Comparison of ENCODE assay signal across 8 mouse cellular contexts in the genomic region with DNA sequence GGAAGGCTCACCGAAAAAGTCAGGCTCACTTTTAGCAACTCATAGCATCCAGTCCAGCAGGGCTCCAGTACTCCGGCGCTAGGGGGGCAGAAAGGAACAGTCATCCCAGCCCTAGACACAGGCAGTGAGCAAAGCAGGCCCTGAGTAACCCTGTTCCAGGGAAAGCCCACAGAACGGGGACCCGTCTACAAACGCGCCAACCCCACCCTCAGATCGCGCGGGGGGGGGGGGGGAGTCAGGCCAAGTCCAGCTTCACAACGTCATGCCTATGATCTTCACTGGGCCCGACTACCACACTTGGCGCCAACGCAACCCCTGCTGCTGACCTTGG. TPM values are rescaled to one million over a fixed set of nuclear protein-coding genes. Genes with fewer than 3 reads are reported as not detected.
DNase-seq lines count a peak whose midpoint lies in the region; ATAC-seq lines count a peak whose summit lies in the region.

No protein-coding gene starts in this region.

- peak overlapping the region; percentile 88 for H3K4me2 ChIP-seq in intestine, embryonic 16.5 days (ENCODE audit: low read depth, low read length)
- peak overlapping the region; percentile 99 for H3K4me2 ChIP-seq in midbrain, embryonic 16.5 days (ENCODE audit: low read length)

- H3K4me3 ChIP-seq in intestine, embryonic 16.5 days (ENCODE audit: low read length): peak overlapping the region; percentile 89
- H3K4me3 ChIP-seq in midbrain, embryonic 16.5 days (ENCODE audit: low read depth, low read length): peak overlapping the region; percentile 87

- peak overlapping the region; percentile 91 for H3K27ac ChIP-seq in intestine, embryonic 16.5 days (ENCODE audit: low read length)
- H3K27ac ChIP-seq in midbrain, embryonic 16.5 days (ENCODE audit: low read length): no peak overlapping the region

- peak; percentile 36 for DNase-seq in cerebellum, adult 9-10 months
- no peak for DNase-seq in cerebellum, adult 9-11 months
- peak; percentile 26 for DNase-seq in thymus, postnatal 4 days
- DNase-seq in thymus, postnatal 25 days: no peak
- DNase-seq in Muller cell, postnatal 12 days (ENCODE audit: inconsistent ontology term): no peak
- no peak for DNase-seq in retina, postnatal 1 day

- no peaks in the 10 kb centered on the region for H3K27me3 ChIP-seq in intestine, embryonic 16.5 days (replicated peaks; ENCODE audit: control insufficient read depth, insufficient read depth, low read length)
- no peaks in the 10 kb centered on the region for H3K27me3 ChIP-seq in midbrain, embryonic 16.5 days (ENCODE audit: control insufficient read depth, insufficient read depth, low read depth, low read length)

- no peaks in the 10 kb centered on the region for H3K9me3 ChIP-seq in intestine, embryonic 16.5 days (ENCODE audit: control insufficient read depth, low read length)
- no peaks in the 10 kb centered on the region for H3K9me3 ChIP-seq in midbrain, embryonic 16.5 days (replicated peaks; ENCODE audit: control insufficient read depth, low read length, poor library complexity, severe bottlenecking)

- H3K36me3 ChIP-seq in intestine, embryonic 16.5 days (ENCODE audit: control insufficient read depth, insufficient read depth, low read length): peaks cover 1% of the 10 kb centered on the region
- H3K36me3 ChIP-seq in midbrain, embryonic 16.5 days (ENCODE audit: control insufficient read depth, insufficient read depth, low read length): no peaks in the 10 kb centered on the region; the same call in 1 of the 2 replicates

- WGBS in intestine, embryonic 16.5 days: 4% methylated on average over 13 of the region's 14 CpGs
- 2% methylated on average over 13 of the region's 14 CpGs for WGBS in midbrain, embryonic 16.5 days

- peaks cover 14% of the 10 kb centered on the region; the same call in 1 of the 2 replicates for H3K4me1 ChIP-seq in intestine, embryonic 16.5 days (ENCODE audit: control insufficient read depth, insufficient read depth, low read length)
- peaks cover 17% of the 10 kb centered on the region for H3K4me1 ChIP-seq in midbrain, embryonic 16.5 days (ENCODE audit: control insufficient read depth, insufficient read depth, low read length)

- H3K9ac ChIP-seq in intestine, embryonic 16.5 days (ENCODE audit: low read depth, low read length): peak overlapping the region; percentile 87
- H3K9ac ChIP-seq in midbrain, embryonic 16.5 days (ENCODE audit: low read depth, low read length): peak overlapping the region; percentile 86

- ATAC-seq in intestine, embryonic 16.5 days: peak; percentile 13; the same call in 1 of the 2 replicates
- peak; percentile 9; the same call in 1 of the 2 replicates for ATAC-seq in midbrain, embryonic 16.5 days

RNA-seq across cellular contexts. Expression of gene Tex264, which starts 0.8 kb away (rescaled TPM):
- 66.4 and 74.0 TPM in 2 replicates for polyA plus RNA-seq in intestine, embryonic 16.5 days (2015; fragmentation: Nextera tagmentation; extraction: Ambion mirVana)
- 67.0 and 75.7 TPM in 2 replicates for polyA plus RNA-seq in midbrain, embryonic 16.5 days (2015; fragmentation: Nextera tagmentation; extraction: Ambion mirVana)

RNA-seq across cellular contexts. Expression of gene Grm2, which starts 29.0 kb away (rescaled TPM):
- polyA plus RNA-seq in intestine, embryonic 16.5 days (2015; fragmentation: Nextera tagmentation; extraction: Ambion mirVana): not detected in 2 replicates
- polyA plus RNA-seq in midbrain, embryonic 16.5 days (2015; fragmentation: Nextera tagmentation; extraction: Ambion mirVana): 24.3 and 24.6 TPM in 2 replicates

RNA-seq across cellular contexts. Expression of gene Iqcf6, which starts 58.5 kb away (rescaled TPM):
- polyA plus RNA-seq in intestine, embryonic 16.5 days (2015; fragmentation: Nextera tagmentation; extraction: Ambion mirVana): not detected in 2 replicates
- not detected in 2 replicates for polyA plus RNA-seq in midbrain, embryonic 16.5 days (2015; fragmentation: Nextera tagmentation; extraction: Ambion mirVana)

Comparison
In these comparisons a context has a peak if more than half of its experiments do, and no peak if none do; other contexts are left out.
1. DNase-seq: peak in cerebellum, adult 9-10 months (single experiment) and thymus, postnatal 4 days (single experiment); none in cerebellum, adult 9-11 months (single experiment), thymus, postnatal 25 days (single experiment), Muller cell, postnatal 12 days (single experiment) and retina, postnatal 1 day (single experiment).
2. RNA of gene Grm2, which starts 29.0 kb away (polyA plus RNA-seq): 24.3 to 24.6 TPM in midbrain, embryonic 16.5 days; not detected in intestine, embryonic 16.5 days; every median in the first group is over 10 times any median in the second.